Mouse (Mus musculus): Measurements from ENCODE around the gene Mogs. TPM values are rescaled to one million over a fixed set of nuclear protein-coding genes. Genes with fewer than 3 reads are reported as not detected.

Gene Mogs
- polyA plus RNA-seq, 1 experiment = 25.4 TPM

GRCm38 (mm10) chr6:83086121-83087035, 28.9 kb upstream of the Mogs start, which contains the start of gene Lbx2:
Gene Lbx2 (plus strand): TSS chr6:83086367.
- H3K4me3 ChIP-seq (ENCODE audit: low read depth, low read length) = peak within 1 kb of the TSS; percentile 39
- no peaks in the 10 kb centered on the region for H3K9me3 ChIP-seq (replicated peaks; ENCODE audit: control insufficient read depth, insufficient read depth, low read length, poor library complexity, severe bottlenecking)
- H3K27ac ChIP-seq (ENCODE audit: insufficient read depth, low read length) = no peak within 1 kb of the TSS
- H3K36me3 ChIP-seq (ENCODE audit: control insufficient read depth, insufficient read depth, low read length, poor library complexity, severe bottlenecking) = no peaks in the 10 kb centered on the region
- no peaks in the 10 kb centered on the region for H3K4me1 ChIP-seq (ENCODE audit: control insufficient read depth, insufficient read depth, low read length)
- peak within 1 kb of the TSS; percentile 15; the same call in 1 of the 2 replicates for H3K9ac ChIP-seq (ENCODE audit: low read depth, poor library complexity, severe bottlenecking)
- no peaks in the 10 kb centered on the region for H3K27me3 ChIP-seq (ENCODE audit: control insufficient read depth, insufficient read depth, low read length, poor library complexity, severe bottlenecking)
- TF ChIP-seq CTCF (IDR thresholded peaks at IDR 0.05; ENCODE audit: low read depth, low read length) = no peak
- no peak for TF ChIP-seq EP300 (IDR thresholded peaks at IDR 0.05; ENCODE audit: insufficient read depth, low read depth, low read length)
- no peak for TF ChIP-seq POLR2A (IDR thresholded peaks at IDR 0.05; ENCODE audit: insufficient read depth, low read length)

- Histone ChIP-seq H3K27me3 (ENCODE audit: control insufficient read depth, insufficient read depth, low read length, poor library complexity, severe bottlenecking) (no peaks in the 10 kb centered on the region), H3K4me3 (ENCODE audit: low read depth, low read length) (peak overlapping the region; percentile 39), H3K27ac (ENCODE audit: insufficient read depth, low read length) (no peak overlapping the region), H3K36me3 (ENCODE audit: control insufficient read depth, insufficient read depth, low read length, poor library complexity, severe bottlenecking) (no peaks in the 10 kb centered on the region), H3K4me1 (ENCODE audit: control insufficient read depth, insufficient read depth, low read length) (no peaks in the 10 kb centered on the region), H3K9me3 (replicated peaks; ENCODE audit: control insufficient read depth, insufficient read depth, low read length, poor library complexity, severe bottlenecking) (no peaks in the 10 kb centered on the region), H3K9ac (ENCODE audit: low read depth, poor library complexity, severe bottlenecking) (peak overlapping the region; percentile 40)
- TF ChIP-seq CTCF (IDR thresholded peaks at IDR 0.05; ENCODE audit: low read depth, low read length) = no peak
Measured at GRCm38 (mm10) chr6:83087205-83087925, 27.9 kb upstream of the Mogs start.

GRCm38 (mm10) chr6:83087926-83088260, 27.4 kb upstream of the Mogs start:
- Histone ChIP-seq H3K4me1 (ENCODE audit: control insufficient read depth, insufficient read depth, low read length) (no peaks in the 10 kb centered on the region), H3K4me3 (ENCODE audit: low read depth, low read length) (peak overlapping the region; percentile 39), H3K9ac (ENCODE audit: low read depth, poor library complexity, severe bottlenecking) (peak overlapping the region; percentile 40; the same call in 1 of the 2 replicates), H3K27ac (ENCODE audit: insufficient read depth, low read length) (no peak overlapping the region), H3K27me3 (ENCODE audit: control insufficient read depth, insufficient read depth, low read length, poor library complexity, severe bottlenecking) (no peaks in the 10 kb centered on the region), H3K36me3 (ENCODE audit: control insufficient read depth, insufficient read depth, low read length, poor library complexity, severe bottlenecking) (no peaks in the 10 kb centered on the region), H3K9me3 (replicated peaks; ENCODE audit: control insufficient read depth, insufficient read depth, low read length, poor library complexity, severe bottlenecking) (no peaks in the 10 kb centered on the region)
- no peak for TF ChIP-seq CTCF (IDR thresholded peaks at IDR 0.05; ENCODE audit: low read depth, low read length)

- Histone ChIP-seq H3K4me3 (ENCODE audit: low read depth, low read length) (no peak overlapping the region), H3K27ac (ENCODE audit: insufficient read depth, low read length) (no peak overlapping the region), H3K36me3 (ENCODE audit: control insufficient read depth, insufficient read depth, low read length, poor library complexity, severe bottlenecking) (no peaks in the 10 kb centered on the region), H3K9me3 (replicated peaks; ENCODE audit: control insufficient read depth, insufficient read depth, low read length, poor library complexity, severe bottlenecking) (no peaks in the 10 kb centered on the region), H3K9ac (ENCODE audit: low read depth, poor library complexity, severe bottlenecking) (no peak overlapping the region), H3K4me1 (ENCODE audit: control insufficient read depth, insufficient read depth, low read length) (no peaks in the 10 kb centered on the region), H3K27me3 (ENCODE audit: control insufficient read depth, insufficient read depth, low read length, poor library complexity, severe bottlenecking) (no peaks in the 10 kb centered on the region)
- no peak for TF ChIP-seq EP300 (IDR thresholded peaks at IDR 0.05; ENCODE audit: insufficient read depth, low read depth, low read length)
- no peak for TF ChIP-seq POLR2A (IDR thresholded peaks at IDR 0.05; ENCODE audit: insufficient read depth, low read length)
- TF ChIP-seq CTCF (IDR thresholded peaks at IDR 0.05; ENCODE audit: low read depth, low read length) = no peak
Measured at GRCm38 (mm10) chr6:83092416-83093127, 22.7 kb upstream of the Mogs start.

GRCm38 (mm10) chr6:83095968-83096367, 19.3 kb upstream of the Mogs start:
- Histone ChIP-seq H3K36me3 (ENCODE audit: control insufficient read depth, insufficient read depth, low read length, poor library complexity, severe bottlenecking) (no peaks in the 10 kb centered on the region), H3K9ac (ENCODE audit: low read depth, poor library complexity, severe bottlenecking) (no peak overlapping the region), H3K27ac (ENCODE audit: insufficient read depth, low read length) (no peak overlapping the region), H3K4me1 (ENCODE audit: control insufficient read depth, insufficient read depth, low read length) (no peaks in the 10 kb centered on the region), H3K27me3 (ENCODE audit: control insufficient read depth, insufficient read depth, low read length, poor library complexity, severe bottlenecking) (no peaks in the 10 kb centered on the region), H3K4me3 (ENCODE audit: low read depth, low read length) (no peak overlapping the region), H3K9me3 (replicated peaks; ENCODE audit: control insufficient read depth, insufficient read depth, low read length, poor library complexity, severe bottlenecking) (no peaks in the 10 kb centered on the region)
- no peak for TF ChIP-seq POLR2A (IDR thresholded peaks at IDR 0.05; ENCODE audit: insufficient read depth, low read length)

- no peaks in the 10 kb centered on the region for H3K27me3 ChIP-seq (ENCODE audit: control insufficient read depth, insufficient read depth, low read length, poor library complexity, severe bottlenecking)
- H3K4me3 ChIP-seq (ENCODE audit: low read depth, low read length) = no peak overlapping the region
- H3K36me3 ChIP-seq (ENCODE audit: control insufficient read depth, insufficient read depth, low read length, poor library complexity, severe bottlenecking) = no peaks in the 10 kb centered on the region
- H3K9ac ChIP-seq (ENCODE audit: low read depth, poor library complexity, severe bottlenecking) = no peak overlapping the region
- H3K9me3 ChIP-seq (replicated peaks; ENCODE audit: control insufficient read depth, insufficient read depth, low read length, poor library complexity, severe bottlenecking) = no peaks in the 10 kb centered on the region
- no peak overlapping the region for H3K27ac ChIP-seq (ENCODE audit: insufficient read depth, low read length)
- no peak for TF ChIP-seq CTCF (IDR thresholded peaks at IDR 0.05; ENCODE audit: low read depth, low read length)
- TF ChIP-seq EP300 (IDR thresholded peaks at IDR 0.05; ENCODE audit: insufficient read depth, low read depth, low read length) = no peak
- TF ChIP-seq POLR2A (IDR thresholded peaks at IDR 0.05; ENCODE audit: insufficient read depth, low read length) = no peak
- no peaks in the 10 kb centered on the region for H3K4me1 ChIP-seq (ENCODE audit: control insufficient read depth, insufficient read depth, low read length)
Measured at GRCm38 (mm10) chr6:83098411-83098810, 16.9 kb upstream of the Mogs start.

Measured in ES-Bruce4 (cell line).